Mouse (Mus musculus): ENCODE data around the gene Cars2.

GRCm38 (mm10) chr8:11530849-11531248 is 19.7 kb downstream of the Cars2 start:
- TF ChIP-seq CTCF (conservative IDR thresholded peaks at IDR 0.05 in 1 of 2, IDR thresholded peaks at IDR 0.05 in 1 of 2; ENCODE audit: low read depth in 2 of 2, low read length in 2 of 2) (no peak), MAX (IDR thresholded peaks at IDR 0.05; ENCODE audit: low read length) (no peak), POLR2A (IDR thresholded peaks at IDR 0.05; ENCODE audit: low read depth, low read length) (no peak), USF1 (IDR thresholded peaks at IDR 0.05; ENCODE audit: low read depth, low read length) (no peak), USF2 (conservative IDR thresholded peaks at IDR 0.05; ENCODE audit: low read depth, low read length) (no peak), ELF1 (IDR thresholded peaks at IDR 0.05; ENCODE audit: low read depth, low read length) (no peak), MAFK (IDR thresholded peaks at IDR 0.05; ENCODE audit: insufficient replicate concordance, low read length) (no peak), ZKSCAN1 (IDR thresholded peaks at IDR 0.05; ENCODE audit: borderline replicate concordance, low read depth, low read length) (no peak), NELFE (IDR thresholded peaks at IDR 0.05; ENCODE audit: low read depth, low read length) (no peak), CHD1 (IDR thresholded peaks at IDR 0.05; ENCODE audit: low read depth, low read length) (no peak), TCF12 (IDR thresholded peaks at IDR 0.05; ENCODE audit: low read depth, low read length) (no peak), KAT2A (IDR thresholded peaks at IDR 0.05; ENCODE audit: insufficient replicate concordance, low read length) (no peak)

All from CH12.LX (cell line).